ENCODE assay signal across 25 mouse cellular contexts in genomic region chr2:169854491-169854890, GRCm38 (mm10).
A peak's percentile ranks its signal among the peaks of the same experiment; 100 is the strongest.
DNase-seq lines count a peak whose midpoint lies in the region; ATAC-seq and TF ChIP-seq lines count a peak whose summit lies in the region.
"Had no signal": no experiment of that assay in that cellular context is flagged by ENCODE, and none has a peak within 500 bp of the region (broad histone marks: within the 10 kb centered on the region; RNA-seq: fewer than 3 reads in every experiment).

No protein-coding gene starts in this region.

- H3K4me2 ChIP-seq in neural tube, embryonic 13.5 days = no peak overlapping the region
- H3K4me2 ChIP-seq in neural tube, embryonic 15.5 days = no peak overlapping the region

- no peaks in the 10 kb centered on the region for H3K9me3 ChIP-seq in neural tube, embryonic 13.5 days
- H3K9me3 ChIP-seq in neural tube, embryonic 15.5 days (replicated peaks) = no peaks in the 10 kb centered on the region
- no peaks in the 10 kb centered on the region for H3K9me3 ChIP-seq in heart, embryonic 10.5 days

- intact Hi-C loops in gastrocnemius, adult 2 months (cut with DNase I) = no loop called here

- peaks cover 19% of the 10 kb centered on the region for H3K4me1 ChIP-seq in neural tube, embryonic 13.5 days (replicated peaks)
- H3K4me1 ChIP-seq in neural tube, embryonic 15.5 days = peaks cover 5% of the 10 kb centered on the region
- peaks cover 3% of the 10 kb centered on the region for H3K4me1 ChIP-seq in heart, embryonic 10.5 days

- peak overlapping the region; percentile 18; the same call in 1 of the 2 replicates for H3K27ac ChIP-seq in neural tube, embryonic 13.5 days (replicated peaks)
- H3K27ac ChIP-seq in neural tube, embryonic 15.5 days (replicated peaks) = no peak overlapping the region
- no peak overlapping the region for H3K27ac ChIP-seq in gastrocnemius, adult 2 months
- H3K27ac ChIP-seq in heart, embryonic 10.5 days = no peak overlapping the region

- DNase-seq in ES-CJ7 (ENCODE audit: low read depth, low spot score) = peak; percentile 41
- peak; percentile 69 for DNase-seq in R1 (ENCODE audit: low read depth, low spot score)
- DNase-seq in ZHBTc4 (ENCODE audit: low read depth, low spot score) = peak; percentile 55
- no peak for DNase-seq in gastrocnemius, adult 2 months
- no peak for DNase-seq in heart, embryonic 10.5 days (ENCODE audit: low spot score)
- DNase-seq in testis, postnatal 14 days (ENCODE audit: low spot score) = no peak
- DNase-seq: adrenal gland, adult 2 months; adrenal gland, adult 8-10 months; adrenal gland, postnatal 10 days; adrenal gland, postnatal 14 days; adrenal gland, postnatal 25 days; adrenal gland, postnatal 36 days; B cell, adult 2 months; cerebellum, adult 11 months; cerebellum, adult 11-12 months; cerebellum, adult 18-20 months; cerebellum, adult 2 months; cerebellum, adult 8-10 months had no signal

- no peaks in the 10 kb centered on the region for H3K27me3 ChIP-seq in neural tube, embryonic 13.5 days
- no peaks in the 10 kb centered on the region for H3K27me3 ChIP-seq in neural tube, embryonic 15.5 days (replicated peaks)
- no peaks in the 10 kb centered on the region for H3K27me3 ChIP-seq in heart, embryonic 10.5 days (ENCODE audit: insufficient read depth, poor library complexity, severe bottlenecking)
- H3K27me3 ChIP-seq: CH12.LX, Patski had no signal

- no peak for ATAC-seq in neural tube, embryonic 13.5 days (ENCODE audit: low read depth)
- no peak for ATAC-seq in neural tube, embryonic 15.5 days (ENCODE audit: low FRiP score)
- ATAC-seq: activated CD4-positive, CD25-positive, alpha-beta regulatory T cell, adult 4 months; CD4-positive, CD25-positive, alpha-beta regulatory T cell, adult 4 months; Patski had no signal

- H3K36me3 ChIP-seq in neural tube, embryonic 13.5 days = no peaks in the 10 kb centered on the region
- no peaks in the 10 kb centered on the region for H3K36me3 ChIP-seq in neural tube, embryonic 15.5 days
- H3K36me3 ChIP-seq in heart, embryonic 10.5 days = peaks cover 2% of the 10 kb centered on the region; the same call in 1 of the 2 replicates
- H3K36me3 ChIP-seq: G1E had no signal

- no peak for TF ChIP-seq CTCF in gastrocnemius, adult 2 months (IDR thresholded peaks at IDR 0.05)

- no peak overlapping the region for H3K9ac ChIP-seq in neural tube, embryonic 13.5 days
- H3K9ac ChIP-seq in neural tube, embryonic 15.5 days (replicated peaks) = no peak overlapping the region

- H3K4me3 ChIP-seq in neural tube, embryonic 13.5 days = no peak overlapping the region
- H3K4me3 ChIP-seq in neural tube, embryonic 15.5 days (replicated peaks) = no peak overlapping the region
- H3K4me3 ChIP-seq in gastrocnemius, adult 2 months = no peak overlapping the region
- no peak overlapping the region for H3K4me3 ChIP-seq in heart, embryonic 10.5 days

- 84% methylated on average over 11 of the region's 11 CpGs for WGBS in neural tube, embryonic 13.5 days
- WGBS in neural tube, embryonic 15.5 days = 87% methylated on average over 11 of the region's 11 CpGs
- 72% methylated on average over 11 of the region's 11 CpGs for WGBS in heart, embryonic 10.5 days

Comparison
In these comparisons a context has a peak if more than half of its experiments do, and no peak if none do; other contexts are left out.
1. DNase-seq: peak in ES-CJ7 (single experiment), R1 (single experiment) and ZHBTc4 (single experiment); none in gastrocnemius, adult 2 months (single experiment), heart, embryonic 10.5 days (single experiment) and testis, postnatal 14 days (single experiment).